Mouse (Mus musculus) ES-E14 (cell line): ENCODE data around the gene Ptgs1.

Experiments used
- HCFC1 ChIP-seq: IDR thresholded peaks from 2 replicates; pipeline ENCODE4 v1.6.1; 2012; ENCODE audit warnings: low read length, inconsistent platforms, borderline replicate concordance; ENCODE audit not compliant: insufficient read depth
- ZC3H11A ChIP-seq: IDR thresholded peaks from 2 replicates; pipeline ENCODE4 v1.6.1; 2012; ENCODE audit warnings: low read depth, mild to moderate bottlenecking, inconsistent platforms, low read length, borderline replicate concordance

GRCm38 (mm10) chr2:36251156-36251555 is 20.9 kb downstream of the Ptgs1 start:
- TF ChIP-seq ZC3H11A, result no peak
- no peak for TF ChIP-seq HCFC1
